Mouse (Mus musculus) neutrophil, adult 59 days (primary cell): ENCODE data around the gene Hadh. TPM values are rescaled to one million over a fixed set of nuclear protein-coding genes. Genes with fewer than 3 reads are reported as not detected.

Source experiments
- total RNA-seq, 2 experiments: library from RNA; stranded (reverse); gene quantifications; 1 replicate in 1 of 2; 2 replicates in 1 of 2; pipeline ENCODE4 v1.2.4; 2023

Hadh gene
- total RNA-seq, result 10 to 100 TPM; 12.9 to 15.3 TPM

DNA sequence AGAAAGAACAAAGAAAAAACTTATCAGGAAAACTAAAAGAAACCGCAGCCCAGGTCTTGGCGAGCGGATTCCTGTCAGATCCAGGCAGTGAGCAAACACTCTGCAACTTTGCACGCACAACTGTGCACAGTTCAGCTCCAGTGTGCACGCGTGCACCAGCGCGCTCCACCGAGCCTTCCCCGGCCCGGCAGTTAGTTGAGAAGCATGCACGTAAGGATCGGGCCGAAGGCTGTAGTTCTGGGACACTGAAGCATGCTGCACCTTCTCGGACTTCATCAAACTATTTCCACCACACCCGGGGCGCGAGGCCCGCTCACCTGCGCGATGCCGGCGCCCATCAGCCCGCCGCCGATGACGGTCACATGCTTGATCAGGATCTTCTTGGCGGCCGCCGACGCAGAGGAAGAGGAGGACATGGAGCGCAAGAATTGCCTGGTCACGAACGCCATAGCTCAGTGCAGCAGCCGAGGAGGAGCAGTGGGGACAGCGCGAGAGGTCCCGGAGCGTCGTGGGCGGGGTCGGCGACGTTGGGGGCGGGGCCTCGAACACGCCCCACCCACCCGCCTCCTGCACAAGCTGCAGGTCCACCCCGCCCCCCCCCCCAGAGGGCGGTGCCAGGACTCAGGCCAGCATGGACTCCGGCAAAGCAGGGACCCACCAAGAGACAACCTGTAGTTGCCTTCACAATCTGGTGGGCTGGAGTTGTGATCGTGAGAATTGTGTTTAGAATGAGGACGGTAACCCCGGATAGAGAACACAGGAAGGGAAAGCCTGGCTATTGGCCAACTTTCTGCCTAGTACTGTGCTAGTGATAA is at the start of gene Hadh:
Gene Hadh, minus strand, starts transcription at position 543 of the 815 bp plus-strand sequence.

GRCm38 (mm10) chr3:131302452-131303319 is 30.8 kb upstream of the Hadh start, which contains the start of gene Cyp2u1:
TSS of gene Cyp2u1 (minus strand) at chr3:131303227.

Other genes starting within 250 kb of the Hadh start
- gene Lef1, start 161.6 kb downstream of the Hadh start, total RNA-seq, result 1 to 10 TPM; 1.7 to 4.3 TPM
- under 1 TPM; 0.51 to 0.88 TPM for gene Cyp2u1, start 31.1 kb upstream of the Hadh start, total RNA-seq
- gene Sgms2, start 219.3 kb upstream of the Hadh start, total RNA-seq, result 100 to 1,000 TPM; 107 to 116 TPM